Mouse (Mus musculus) brain, embryonic 14.5 days (tissue): ENCODE measurements at regions not wholly inside any gene's neighbourhood (a gene's known extent, or its start where the extent isn't known, plus 50 kb on each side); places are given as distances from the start of the nearest gene placed in this dataset.
A peak's percentile ranks its signal among the peaks of the same experiment; 100 is the strongest.

Experiments
- DNase-seq: peaks from one replicate; pipeline ENCODE4 v3.0.0-alpha.2; 2011; ENCODE audit warnings: low read depth
- CTCF ChIP-seq: fragments of 200-500 bp; IDR thresholded peaks from 2 replicates; pipeline ENCODE4 v1.5.1; 2012; ENCODE audit warnings: inconsistent platforms, mild to moderate bottlenecking, moderate library complexity, borderline replicate concordance; ENCODE audit not compliant: insufficient read depth, insufficient read length; ENCODE audit errors: extremely low read depth
- POLR2A ChIP-seq: fragments of 200-500 bp; IDR thresholded peaks from 2 replicates; pipeline ENCODE4 v1.6.1; 2012; ENCODE audit warnings: mild to moderate bottlenecking, inconsistent platforms, borderline replicate concordance; ENCODE audit not compliant: poor library complexity, insufficient read depth, insufficient read length, severe bottlenecking; ENCODE audit errors: extremely low read depth

- no peak for TF ChIP-seq POLR2A
- TF ChIP-seq CTCF: no peak
- peak; percentile 26 for DNase-seq
Measured at GRCm38 (mm10) chrX:14505102-14505501, 294.2 kb downstream of the H2al1n start.
